Mouse (Mus musculus): ENCODE data around the gene A630076J17Rik. TPM values are rescaled to one million over a fixed set of nuclear protein-coding genes. Genes with fewer than 3 reads are reported as not detected.

A630076J17Rik gene
- total RNA-seq, 2 experiments from 2014 or later = not detected

GRCm38 (mm10) chr3:107225820-107226219 lies 4.6 kb upstream of the A630076J17Rik start:
- no peak for ATAC-seq (replicated peaks; ENCODE audit: low FRiP score, low TSS enrichment, poor library complexity, severe bottlenecking)

- ATAC-seq (replicated peaks; ENCODE audit: low FRiP score, low TSS enrichment, poor library complexity, severe bottlenecking) = no peak
Observed at GRCm38 (mm10) chr3:107229221-107229620, 1.2 kb upstream of the A630076J17Rik start.

- no peak for ATAC-seq (replicated peaks; ENCODE audit: low FRiP score, low TSS enrichment, poor library complexity, severe bottlenecking)
Observed at GRCm38 (mm10) chr3:107229822-107230221, 592 bp upstream of the A630076J17Rik start.

- no peak for ATAC-seq (replicated peaks; ENCODE audit: low FRiP score, low TSS enrichment, poor library complexity, severe bottlenecking)
Observed at GRCm38 (mm10) chr3:107231202-107231601, 788 bp downstream of the A630076J17Rik start.

GRCm38 (mm10) chr3:107233351-107233813 lies 3.0 kb downstream of the A630076J17Rik start:
- peak; percentile 75 for ATAC-seq (replicated peaks; ENCODE audit: low FRiP score, low TSS enrichment, poor library complexity, severe bottlenecking)

- ATAC-seq (replicated peaks; ENCODE audit: low FRiP score, low TSS enrichment, poor library complexity, severe bottlenecking) = 0 out of 2 replicates have a peak, but pooled peaks have one; percentile 19
Observed at GRCm38 (mm10) chr3:107233945-107234344, 3.5 kb downstream of the A630076J17Rik start.

- ATAC-seq (replicated peaks; ENCODE audit: low FRiP score, low TSS enrichment, poor library complexity, severe bottlenecking) = no peak
Observed at GRCm38 (mm10) chr3:107238051-107238450, 7.6 kb downstream of the A630076J17Rik start.

- no peak for ATAC-seq (replicated peaks; ENCODE audit: low FRiP score, low TSS enrichment, poor library complexity, severe bottlenecking)
Observed at GRCm38 (mm10) chr3:107238471-107238980, 8.1 kb downstream of the A630076J17Rik start.

- ATAC-seq (replicated peaks; ENCODE audit: low FRiP score, low TSS enrichment, poor library complexity, severe bottlenecking) = no peak
Observed at GRCm38 (mm10) chr3:107239607-107240006, 9.2 kb downstream of the A630076J17Rik start, which contains the start of gene Prok1. Prok1 (minus strand) TSS chr3:107239707.

- no peak for ATAC-seq (replicated peaks; ENCODE audit: low FRiP score, low TSS enrichment, poor library complexity, severe bottlenecking)
Observed at GRCm38 (mm10) chr3:107241389-107242094, 11.1 kb downstream of the A630076J17Rik start.

GRCm38 (mm10) chr3:107246876-107247275 lies 16.5 kb downstream of the A630076J17Rik start:
- no peak for ATAC-seq (replicated peaks; ENCODE audit: low FRiP score, low TSS enrichment, poor library complexity, severe bottlenecking)

GRCm38 (mm10) chr3:107249042-107249441 lies 18.6 kb downstream of the A630076J17Rik start:
- no peak for ATAC-seq (replicated peaks; ENCODE audit: low FRiP score, low TSS enrichment, poor library complexity, severe bottlenecking)

GRCm38 (mm10) chr3:107250320-107250719 lies 19.9 kb downstream of the A630076J17Rik start:
- no peak for ATAC-seq (replicated peaks; ENCODE audit: low FRiP score, low TSS enrichment, poor library complexity, severe bottlenecking)

GRCm38 (mm10) chr3:107252035-107252434 lies 21.6 kb downstream of the A630076J17Rik start:
- ATAC-seq (replicated peaks; ENCODE audit: low FRiP score, low TSS enrichment, poor library complexity, severe bottlenecking) = no peak

- no peak for ATAC-seq (replicated peaks; ENCODE audit: low FRiP score, low TSS enrichment, poor library complexity, severe bottlenecking)
Observed at GRCm38 (mm10) chr3:107253925-107254324, 23.5 kb downstream of the A630076J17Rik start.

- ATAC-seq (replicated peaks; ENCODE audit: low FRiP score, low TSS enrichment, poor library complexity, severe bottlenecking) = no peak
Observed at GRCm38 (mm10) chr3:107255992-107256391, 25.6 kb downstream of the A630076J17Rik start.

GRCm38 (mm10) chr3:107256724-107257123 lies 26.3 kb downstream of the A630076J17Rik start:
- no peak for ATAC-seq (replicated peaks; ENCODE audit: low FRiP score, low TSS enrichment, poor library complexity, severe bottlenecking)

- no peak for ATAC-seq (replicated peaks; ENCODE audit: low FRiP score, low TSS enrichment, poor library complexity, severe bottlenecking)
Observed at GRCm38 (mm10) chr3:107257924-107258323, 27.5 kb downstream of the A630076J17Rik start.

- ATAC-seq (replicated peaks; ENCODE audit: low FRiP score, low TSS enrichment, poor library complexity, severe bottlenecking) = no peak
Observed at GRCm38 (mm10) chr3:107260956-107261850, 30.8 kb downstream of the A630076J17Rik start.

- no peak for ATAC-seq (replicated peaks; ENCODE audit: low FRiP score, low TSS enrichment, poor library complexity, severe bottlenecking)
Observed at GRCm38 (mm10) chr3:107261851-107262165, 31.4 kb downstream of the A630076J17Rik start.

Data from megakaryocyte-erythroid progenitor cell, adult 5-6 weeks (primary cell).